Mouse (Mus musculus): ENCODE results near the gene Eif2b2.

- TF ChIP-seq CTCF (IDR thresholded peaks at IDR 0.05; ENCODE audit: borderline replicate concordance, extremely low read depth, insufficient read depth, insufficient read length) (no peak), POLR2A (IDR thresholded peaks at IDR 0.05; ENCODE audit: borderline replicate concordance, extremely low read depth, insufficient read depth, insufficient read length, poor library complexity, severe bottlenecking) (no peak)
These were observed 14.4 kb downstream of the Eif2b2 start for GRCm38 (mm10) chr12:85233376-85234358.
